Mouse (Mus musculus) neutrophil, adult 5-6 weeks (primary cell): Measurements from ENCODE around the gene Glyctk. TPM values are rescaled to one million over a fixed set of nuclear protein-coding genes. Genes with fewer than 3 reads are reported as not detected.

Source experiments
- ATAC-seq: fragments of 151-379, 151-347 bp; 2 replicates; pipeline ENCODE4 v1.8.0; 2017; ENCODE audit warnings: mild to moderate bottlenecking, moderate TSS enrichment; ENCODE audit not compliant: insufficient number of reproducible peaks, poor library complexity, low FRiP score, severe bottlenecking; ENCODE audit errors: extremely low read depth
- total RNA-seq: library from RNA; stranded (forward); fragments of 200-1000 nt; gene quantifications from 2 replicates; pipeline ENCODE4 v1.2.3, GENCODE M21; 2017

The Glyctk gene
- 3.7 and 4.2 TPM in 2 replicates for total RNA-seq

DNA sequence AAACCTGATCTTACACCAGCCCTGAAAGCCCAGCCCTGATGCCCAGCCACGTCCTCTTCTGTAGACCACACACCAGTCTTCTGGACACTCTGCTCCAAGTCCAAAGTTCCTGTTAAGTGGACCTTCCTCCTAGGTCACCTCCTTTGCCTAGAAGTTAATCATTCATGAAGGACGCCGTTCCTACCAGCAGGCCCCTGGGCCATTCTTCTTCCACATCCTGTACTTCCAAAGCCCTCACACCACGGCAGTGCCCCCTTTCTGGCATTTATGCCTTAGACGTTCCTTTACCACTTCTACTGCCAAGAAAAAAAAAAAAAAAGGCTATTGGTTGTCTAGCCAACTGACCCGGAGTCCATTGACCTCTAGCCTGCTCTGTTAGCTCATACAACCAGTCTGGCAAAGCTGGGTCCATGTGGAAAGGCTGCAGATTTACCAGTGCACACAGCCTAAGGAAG lies at the start of gene Glyctk:
Glyctk (minus strand) TSS at position 102 of the 455 bp plus-strand sequence.
- ATAC-seq: no peak

- ATAC-seq: no peak
Observed at GRCm38 (mm10) chr9:106206515-106206914, 48.6 kb upstream of the Glyctk start.

DNA sequence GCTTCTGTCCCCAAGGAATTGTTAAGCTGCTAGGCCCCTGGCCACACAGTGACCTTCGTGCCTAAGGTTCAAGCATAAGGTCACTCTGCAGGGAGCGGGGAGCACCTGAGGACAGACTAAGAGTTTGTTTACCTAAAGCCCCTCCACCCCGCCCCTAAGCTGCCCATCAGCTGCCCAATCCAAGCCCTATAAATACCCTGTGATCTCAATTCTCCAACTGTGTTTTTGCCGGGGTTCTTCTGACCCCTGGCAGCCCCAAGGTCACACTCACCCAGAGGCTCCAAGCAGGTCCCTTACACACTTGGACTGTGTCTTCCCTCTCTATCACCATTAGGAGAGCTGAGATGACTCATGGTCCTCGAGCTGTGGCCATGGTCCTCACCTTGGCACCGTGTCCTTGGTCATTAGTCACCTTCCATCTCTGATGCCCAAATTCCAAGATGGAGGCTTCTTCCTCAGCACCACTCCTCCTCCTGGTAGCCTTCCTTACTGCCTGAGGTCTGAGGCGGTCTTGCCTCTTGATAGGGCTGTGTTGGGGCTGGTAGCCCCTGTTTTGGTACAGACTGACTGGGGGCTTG lies 47.9 kb upstream of the Glyctk start:
- ATAC-seq: no peak

- ATAC-seq: peak; percentile 42
Observed at GRCm38 (mm10) chr9:106203990-106204851, 46.3 kb upstream of the Glyctk start.

DNA sequence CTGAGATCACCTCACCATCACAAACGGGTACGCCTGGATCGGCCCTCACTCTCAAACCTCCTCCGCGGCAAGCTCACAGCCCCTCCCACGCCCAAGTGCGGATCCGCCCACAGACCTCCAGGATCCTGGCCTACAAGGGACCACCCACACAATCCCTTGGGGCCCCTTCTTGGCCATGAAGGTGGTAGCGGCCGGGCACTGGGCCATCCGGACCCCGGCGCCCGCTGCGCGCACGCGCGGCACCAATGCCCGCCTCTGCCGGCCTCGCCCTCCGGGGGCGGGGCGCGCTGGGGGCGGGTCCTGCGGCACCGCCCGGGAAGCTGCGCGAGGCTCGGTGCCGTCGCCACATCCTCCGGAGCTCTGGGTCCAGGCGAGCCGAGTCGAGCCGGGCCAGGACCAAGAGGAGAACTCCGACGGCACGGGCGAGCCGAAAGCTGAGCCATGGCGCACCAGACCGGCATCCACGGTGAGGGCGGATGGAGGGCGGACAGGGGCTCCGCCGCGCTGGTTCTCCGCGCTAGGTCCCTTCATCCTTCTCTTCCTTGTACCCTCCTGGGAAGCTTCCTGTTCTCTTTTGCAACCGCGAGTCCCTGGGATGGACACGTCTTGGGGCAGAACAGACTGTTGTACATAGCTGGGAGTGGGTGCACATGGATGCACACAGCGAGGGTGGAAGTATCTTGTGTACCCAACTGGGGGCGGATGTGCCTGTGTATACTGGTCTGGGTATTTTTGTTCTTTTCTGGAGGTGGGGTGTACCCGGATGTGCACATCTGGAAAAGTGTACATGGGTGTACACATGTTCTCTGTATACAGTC lies 45.1 kb upstream of the Glyctk start, which contains the start of gene Twf2:
Twf2 (plus strand) TSS at position 290 of the 818 bp plus-strand sequence.
- peak; percentile 49 for ATAC-seq

DNA sequence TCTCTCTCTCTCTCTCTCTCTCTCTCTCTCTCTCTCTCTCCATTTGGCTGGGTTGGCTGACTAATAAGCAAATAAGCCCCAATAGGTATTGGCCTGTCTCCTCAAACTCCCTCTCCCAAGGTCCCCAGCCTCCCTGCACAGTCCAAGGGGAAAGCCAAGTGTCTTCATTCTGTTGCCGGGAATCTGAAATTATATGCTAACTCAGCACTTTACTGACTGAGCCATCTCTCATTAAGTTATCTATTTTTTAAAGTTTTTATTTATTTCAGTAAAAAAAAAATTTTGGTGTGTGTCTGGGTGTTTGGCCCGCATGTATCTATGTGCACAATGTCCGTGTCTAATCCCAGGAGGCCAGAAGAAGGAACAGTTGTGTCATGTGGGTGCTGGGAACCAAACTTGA lies 44.0 kb upstream of the Glyctk start:
- no peak for ATAC-seq

DNA sequence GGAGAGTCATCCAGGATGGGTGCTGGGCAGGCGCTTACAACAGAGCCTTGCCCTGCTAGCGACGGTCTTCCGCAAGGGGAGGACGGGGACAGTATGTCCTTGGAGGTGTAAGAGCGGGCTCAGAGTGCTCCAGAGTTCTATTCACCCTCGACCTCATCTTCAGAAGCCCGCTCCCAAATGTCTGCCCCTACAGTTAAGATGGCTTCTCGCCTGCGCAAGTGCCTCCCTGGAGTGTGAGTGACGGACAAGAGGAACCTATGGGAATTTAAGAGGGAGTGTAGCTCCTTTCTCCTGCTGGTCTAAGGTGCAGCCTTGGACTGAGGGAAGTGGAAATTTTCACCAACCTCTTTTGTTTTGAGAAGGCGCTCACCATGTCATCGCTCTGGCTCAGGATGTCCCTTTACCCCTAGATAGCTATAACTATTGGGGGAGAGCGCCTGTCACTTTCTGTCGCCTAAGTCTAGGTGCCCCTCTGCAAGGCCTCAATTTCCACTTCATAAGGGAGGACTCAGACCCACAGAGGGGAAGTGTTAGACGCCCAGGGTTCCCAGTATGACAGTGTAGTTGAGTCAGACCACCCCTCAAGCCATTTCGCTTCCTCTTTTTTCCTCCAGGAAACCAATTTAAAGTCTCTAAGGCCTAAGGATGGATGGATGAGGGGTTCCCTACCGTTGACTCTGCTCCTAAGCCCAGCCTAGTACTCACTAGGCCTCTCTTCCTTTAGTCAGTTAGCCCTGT lies 41.8 kb upstream of the Glyctk start, which contains the start of gene Ppm1m:
Ppm1m (minus strand) TSS at position 212 of the 738 bp plus-strand sequence.
- no peak for ATAC-seq

DNA sequence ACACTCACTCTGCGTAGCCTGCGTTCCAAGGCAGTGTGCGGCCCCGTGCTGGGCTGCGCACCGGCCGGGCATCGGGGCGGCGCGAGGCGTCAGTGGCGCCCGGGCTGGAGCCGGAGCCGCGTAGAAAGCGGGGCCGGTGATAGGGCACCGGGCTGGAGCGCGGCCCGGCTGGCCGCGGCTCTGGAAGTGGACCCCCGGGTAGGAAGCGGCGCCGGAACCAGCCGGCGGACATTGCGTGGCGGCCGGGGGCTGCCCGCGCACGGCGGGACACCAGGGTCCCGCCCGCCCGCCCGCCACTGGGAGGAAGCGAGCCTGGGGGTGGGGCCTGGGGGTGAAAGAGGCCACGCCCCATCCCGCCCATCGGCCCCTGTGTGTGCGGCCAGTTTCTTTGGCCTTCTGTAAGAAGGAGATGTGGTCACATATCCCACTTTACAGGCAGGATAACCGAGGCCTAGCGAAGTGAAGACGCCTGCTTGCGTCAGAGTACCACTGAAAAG lies 41.1 kb upstream of the Glyctk start:
- ATAC-seq: peak; percentile 46

DNA sequence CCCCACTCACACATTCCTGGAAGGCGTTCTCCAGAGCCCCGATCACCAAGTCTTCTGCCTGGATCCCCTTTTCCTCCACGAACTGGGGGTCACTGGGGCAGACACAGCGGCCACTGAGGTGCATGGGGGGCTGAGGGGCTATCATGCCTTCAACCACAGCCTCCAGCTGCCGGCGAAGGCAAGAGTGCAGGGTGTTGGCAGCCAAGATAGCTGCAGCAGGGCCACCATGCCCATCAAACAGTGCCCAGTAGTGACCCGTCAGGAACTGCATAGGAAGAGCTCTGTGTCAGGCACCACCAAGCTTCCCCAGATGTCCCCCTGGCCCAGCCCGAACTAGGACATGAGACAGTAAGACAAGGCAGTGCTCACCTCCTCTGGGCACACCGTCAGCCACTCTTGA lies 39.8 kb upstream of the Glyctk start:
- ATAC-seq: no peak

DNA sequence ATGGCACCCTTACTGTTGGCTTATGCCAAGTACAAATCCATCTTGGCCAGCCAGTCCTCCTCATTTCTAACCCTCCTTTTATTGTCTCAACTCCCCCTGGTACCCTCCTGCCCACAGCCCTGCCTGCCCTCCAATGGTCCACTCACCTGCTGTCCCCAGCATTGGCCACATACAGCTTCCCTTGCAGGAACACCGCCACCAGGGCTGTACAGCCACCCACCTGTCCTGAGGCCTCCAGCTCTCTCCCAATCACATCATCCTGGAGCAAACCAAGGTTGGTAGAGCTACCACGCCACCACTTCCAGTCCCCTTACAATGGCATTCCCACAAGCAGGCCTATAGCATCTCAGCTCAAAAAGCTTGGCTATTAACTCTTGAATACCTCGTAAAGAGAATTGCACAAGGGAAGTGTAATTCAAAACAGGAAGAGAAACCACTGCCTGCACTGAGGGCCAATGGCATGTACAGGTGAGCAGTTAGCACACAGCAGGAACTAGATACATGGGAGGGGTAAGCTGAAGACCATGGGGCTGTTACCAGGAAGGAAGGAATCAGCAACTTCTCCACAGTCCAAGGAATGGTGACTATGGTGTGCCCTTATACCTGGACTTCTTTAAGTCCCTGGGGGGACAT lies 39.3 kb upstream of the Glyctk start:
- ATAC-seq: peak; percentile 55; the same call in 1 of the 2 replicates

- no peak for ATAC-seq
Observed at GRCm38 (mm10) chr9:106195693-106196092, 37.8 kb upstream of the Glyctk start.

GRCm38 (mm10) chr9:106193930-106194807 lies 36.2 kb upstream of the Glyctk start:
- ATAC-seq: no peak

- ATAC-seq: peak; percentile 73
Observed at GRCm38 (mm10) chr9:106192998-106193397, 35.1 kb upstream of the Glyctk start.

GRCm38 (mm10) chr9:106192024-106192423 lies 34.1 kb upstream of the Glyctk start:
- ATAC-seq: no peak

GRCm38 (mm10) chr9:106191355-106191754 lies 33.4 kb upstream of the Glyctk start:
- ATAC-seq: no peak

- ATAC-seq: no peak
Observed at GRCm38 (mm10) chr9:106183996-106184395, 26.1 kb upstream of the Glyctk start.

GRCm38 (mm10) chr9:106182146-106182545 lies 24.2 kb upstream of the Glyctk start:
- no peak for ATAC-seq
